Mouse (Mus musculus): Measurements from ENCODE around the gene Nfkb2.

- TF ChIP-seq POLR2A (IDR thresholded peaks at IDR 0.05; ENCODE audit: control insufficient read depth, extremely low read depth, insufficient read depth, low read length, poor library complexity) = peak; percentile 68
- TF ChIP-seq CTCF (IDR thresholded peaks at IDR 0.05; ENCODE audit: borderline replicate concordance, control insufficient read depth, extremely low read depth, insufficient read depth, low read length, poor library complexity) = peak; percentile 56; the same call in 1 of the 2 replicates
These were observed 24.2 kb downstream of the Nfkb2 start, which contains the start of gene Fbxl15 for GRCm38 (mm10) chr19:46328081-46329030.

Data from thymus, adult 2 months (tissue).